ENCODE assay signal across 26 mouse cellular contexts in the genomic region with DNA sequence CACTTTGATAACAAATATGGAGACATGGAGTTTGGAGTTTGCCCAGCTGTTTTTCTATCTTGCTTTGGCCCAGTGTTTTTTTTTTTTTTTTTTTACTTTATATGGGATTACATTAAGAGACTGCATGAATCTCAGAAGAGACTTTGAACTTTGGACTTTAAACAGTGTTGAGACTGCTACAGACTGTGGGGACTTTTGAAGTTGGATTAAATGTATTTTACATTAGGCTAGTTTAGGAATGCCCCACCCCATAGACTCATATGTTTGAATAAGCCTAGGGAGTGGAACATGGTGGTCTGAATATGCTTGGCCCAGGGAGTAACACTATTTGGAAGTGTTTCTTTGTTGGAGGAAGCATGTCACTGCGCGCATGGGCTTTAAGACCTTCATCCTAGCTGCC. TPM values are rescaled to one million over a fixed set of nuclear protein-coding genes. Genes with fewer than 3 reads are reported as not detected.
A peak's percentile ranks its signal among the peaks of the same experiment; 100 is the strongest.
DNase-seq lines count a peak whose midpoint lies in the region; ATAC-seq and TF ChIP-seq lines count a peak whose summit lies in the region.
"Had no signal": no experiment of that assay in that cellular context is flagged by ENCODE, and none has a peak within 500 bp of the region (broad histone marks: within the 10 kb centered on the region; RNA-seq: fewer than 3 reads in every experiment).

No protein-coding gene starts in this region.

- TF ChIP-seq CTCF in small intestine, adult 2 months (IDR thresholded peaks at IDR 0.05; ENCODE audit: extremely low read depth, insufficient read length, insufficient replicate concordance, low read depth, low read length): no peak
- no peak for TF ChIP-seq CTCF in stomach, postnatal 0 days (IDR thresholded peaks at IDR 0.05; ENCODE audit: low read depth)

- no peaks in the 10 kb centered on the region for H3K27me3 ChIP-seq in intestine, embryonic 16.5 days (replicated peaks; ENCODE audit: control insufficient read depth, insufficient read depth, low read length)
- no peaks in the 10 kb centered on the region for H3K27me3 ChIP-seq in small intestine, adult 2 months (ENCODE audit: control insufficient read depth, insufficient read depth, low read length)
- H3K27me3 ChIP-seq in stomach, postnatal 0 days (ENCODE audit: control insufficient read depth, insufficient read depth, low read length): no peaks in the 10 kb centered on the region
- H3K27me3 ChIP-seq: embryonic facial prominence, embryonic 15.5 days; heart, embryonic 15.5 days had no signal

- peak overlapping the region; percentile 70 for H3K27ac ChIP-seq in intestine, embryonic 16.5 days (ENCODE audit: low read length)
- peak overlapping the region; percentile 96 for H3K27ac ChIP-seq in small intestine, adult 2 months (ENCODE audit: insufficient read depth, low read depth, low read length)
- H3K27ac ChIP-seq in stomach, postnatal 0 days (replicated peaks): no peak overlapping the region
- H3K27ac ChIP-seq: embryonic facial prominence, embryonic 12.5 days; embryonic facial prominence, embryonic 15.5 days; heart, embryonic 15.5 days; hindbrain, embryonic 10.5 days; hindbrain, embryonic 13.5 days had no signal

- H3K4me2 ChIP-seq in intestine, embryonic 16.5 days (ENCODE audit: low read depth, low read length): no peak overlapping the region
- H3K4me2 ChIP-seq in stomach, postnatal 0 days (replicated peaks; ENCODE audit: low read depth): no peak overlapping the region
- H3K4me2 ChIP-seq: embryonic facial prominence, embryonic 12.5 days; embryonic facial prominence, embryonic 15.5 days; heart, embryonic 12.5 days; heart, embryonic 15.5 days; hindbrain, embryonic 13.5 days had no signal

- H3K4me3 ChIP-seq in intestine, embryonic 16.5 days (ENCODE audit: low read length): no peak overlapping the region
- H3K4me3 ChIP-seq in small intestine, adult 2 months (ENCODE audit: low read depth, low read length): no peak overlapping the region
- no peak overlapping the region for H3K4me3 ChIP-seq in stomach, postnatal 0 days (ENCODE audit: low read depth, low read length)
- H3K4me3 ChIP-seq: embryonic facial prominence, embryonic 12.5 days; embryonic facial prominence, embryonic 15.5 days; heart, embryonic 12.5 days; heart, embryonic 15.5 days; hindbrain, embryonic 10.5 days; hindbrain, embryonic 13.5 days had no signal

- no peaks in the 10 kb centered on the region for H3K9me3 ChIP-seq in intestine, embryonic 16.5 days (ENCODE audit: control insufficient read depth, low read length)
- H3K9me3 ChIP-seq in stomach, postnatal 0 days (ENCODE audit: control insufficient read depth, low read length): no peaks in the 10 kb centered on the region
- H3K9me3 ChIP-seq: embryonic facial prominence, embryonic 12.5 days; embryonic facial prominence, embryonic 15.5 days; heart, embryonic 15.5 days had no signal

- peaks cover 22% of the 10 kb centered on the region for H3K4me1 ChIP-seq in intestine, embryonic 16.5 days (ENCODE audit: control insufficient read depth, insufficient read depth, low read length)
- H3K4me1 ChIP-seq in small intestine, adult 2 months (ENCODE audit: control insufficient read depth, insufficient read depth, insufficient read length, low read length): peaks cover 43% of the 10 kb centered on the region; the same call in 1 of the 2 replicates
- no peaks in the 10 kb centered on the region for H3K4me1 ChIP-seq in stomach, postnatal 0 days (replicated peaks; ENCODE audit: control insufficient read depth, insufficient read depth)
- H3K4me1 ChIP-seq: embryonic facial prominence, embryonic 12.5 days had no signal

- DNase-seq in kidney, postnatal 14 days: peak; percentile 12
- DNase-seq in kidney, postnatal 25 days: no peak
- DNase-seq in stomach, postnatal 0 days (ENCODE audit: low spot score): no peak
- DNase-seq in right cerebral cortex, postnatal 25 days: no peak
- DNase-seq: adrenal gland, adult 8-10 months; adrenal gland, postnatal 36 days; cerebellum, adult 18-20 months; cerebellum, adult 9-10 months; cerebellum, postnatal 14 days; forebrain, postnatal 0 days; gastrocnemius, postnatal 25 days; heart, adult 18-20 months; heart, postnatal 10 days; heart, postnatal 36 days had no signal

- no peak for TF ChIP-seq POLR2A in small intestine, adult 2 months (IDR thresholded peaks at IDR 0.05; ENCODE audit: low read depth, low read length)

- ATAC-seq in intestine, embryonic 16.5 days: no peak
- ATAC-seq in stomach, postnatal 0 days (ENCODE audit: low FRiP score, low TSS enrichment): peak; percentile 57
- no peak for ATAC-seq in inflammation-experienced regulatory T-cells, adult 6 months
- ATAC-seq: CD4-positive, CD25-positive, alpha-beta regulatory T cell, adult 4 months; forebrain, embryonic 14.5 days; forebrain, postnatal 0 days; hindbrain, embryonic 16.5 days had no signal

- TF ChIP-seq EP300 in stomach, postnatal 0 days (optimal IDR thresholded peaks at IDR 0.05): no peak

- no peak overlapping the region for H3K9ac ChIP-seq in intestine, embryonic 16.5 days (ENCODE audit: low read depth, low read length)
- no peak overlapping the region for H3K9ac ChIP-seq in stomach, postnatal 0 days (ENCODE audit: low read length)
- H3K9ac ChIP-seq: embryonic facial prominence, embryonic 12.5 days; embryonic facial prominence, embryonic 15.5 days; forebrain, postnatal 0 days; heart, embryonic 12.5 days; heart, embryonic 15.5 days; hindbrain, embryonic 13.5 days had no signal

- 78% methylated on average over 2 of the region's 2 CpGs for WGBS in intestine, embryonic 16.5 days
- 48% methylated on average over 2 of the region's 2 CpGs for WGBS in small intestine, adult 2 months
- 59% methylated on average over 2 of the region's 2 CpGs for WGBS in stomach, postnatal 0 days

- no peaks in the 10 kb centered on the region for H3K36me3 ChIP-seq in intestine, embryonic 16.5 days (ENCODE audit: control insufficient read depth, insufficient read depth, low read length)
- H3K36me3 ChIP-seq in small intestine, adult 2 months (ENCODE audit: control insufficient read depth, insufficient read depth, low read length): no peaks in the 10 kb centered on the region
- no peaks in the 10 kb centered on the region for H3K36me3 ChIP-seq in stomach, postnatal 0 days (ENCODE audit: control insufficient read depth, insufficient read depth, low read length)
- H3K36me3 ChIP-seq: embryonic facial prominence, embryonic 12.5 days; embryonic facial prominence, embryonic 15.5 days; heart, embryonic 12.5 days; heart, embryonic 15.5 days; hindbrain, embryonic 10.5 days; hindbrain, embryonic 13.5 days had no signal

RNA-seq across cellular contexts. Expression of a gene that starts 4.7 kb away (rescaled TPM):
- polyA plus RNA-seq in intestine, embryonic 16.5 days (2015; fragmentation: Nextera tagmentation; extraction: Ambion mirVana): 129 and 133 TPM in 2 replicates
- 12.3 and 19.3 TPM in 2 replicates for polyA plus RNA-seq in small intestine, adult 2 months (2012; rRNA removed)
- polyA plus RNA-seq in stomach, postnatal 0 days (2015; fragmentation: Nextera tagmentation; extraction: Ambion mirVana): 113 TPM in 2 replicates
- polyA plus RNA-seq in inflammation-experienced regulatory T-cells, adult 6 months (2017; shearing (Covaris generic)): 100 to 1,000 TPM; 506 to 623 (median 523) TPM
